Mouse (Mus musculus): ENCODE results near the gene Stag1. TPM values are rescaled to one million over a fixed set of nuclear protein-coding genes. Genes with fewer than 3 reads are reported as not detected.

Gene Stag1
- polyA plus RNA-seq, 1 experiment from 2014 or later: 70.3 TPM

- no peak overlapping the region for H3K4me3 ChIP-seq (ENCODE audit: low read depth, low read length)
- H3K27ac ChIP-seq (ENCODE audit: low read length): no peak overlapping the region
- ATAC-seq (ENCODE audit: insufficient number of reproducible peaks, insufficient read depth, low FRiP score, low read depth): no peak
- peaks cover 4% of the 10 kb centered on the region; the same call in 1 of the 2 replicates for H3K9me3 ChIP-seq (ENCODE audit: control insufficient read depth, low read depth, low read length)
- H3K4me1 ChIP-seq (ENCODE audit: control insufficient read depth, insufficient read depth, low read length): no peaks in the 10 kb centered on the region
- 86% methylated on average over 2 of the region's 2 CpGs for WGBS
- no peak overlapping the region for H3K9ac ChIP-seq (replicated peaks; ENCODE audit: low read depth, low read length)
- H3K36me3 ChIP-seq (ENCODE audit: control insufficient read depth, insufficient read depth, low read length): peaks cover 5% of the 10 kb centered on the region; the same call in 1 of the 2 replicates
- no peaks in the 10 kb centered on the region for H3K27me3 ChIP-seq (ENCODE audit: control insufficient read depth, insufficient read depth, low read length)
- no peak overlapping the region for H3K4me2 ChIP-seq (replicated peaks; ENCODE audit: low read depth, low read length)
Measured at GRCm38 (mm10) chr9:100992191-100992590, 394.6 kb downstream of the Stag1 start.

DNA sequence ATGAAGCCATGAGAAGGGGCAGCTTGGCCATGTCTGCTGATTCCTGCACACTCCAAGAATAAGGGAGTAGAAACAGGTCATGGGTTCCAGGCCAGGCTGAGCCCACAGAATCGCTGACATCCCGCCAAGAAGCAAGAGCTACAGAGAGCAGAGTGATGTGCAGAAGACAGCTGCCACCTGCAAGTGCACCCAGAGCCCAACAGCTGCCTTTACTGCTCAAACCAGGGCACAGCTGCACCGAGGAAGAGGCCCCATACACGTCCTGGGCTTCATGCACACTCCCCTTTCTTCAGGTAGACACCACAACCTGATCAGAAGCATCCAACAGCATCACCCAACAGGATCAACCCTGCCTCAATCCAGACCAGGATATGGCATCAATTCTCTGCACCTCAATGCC, 396.3 kb downstream of the Stag1 start:
- Histone ChIP-seq H3K4me3 (ENCODE audit: low read depth, low read length) (no peak overlapping the region), H3K4me2 (replicated peaks; ENCODE audit: low read depth, low read length) (no peak overlapping the region), H3K27me3 (ENCODE audit: control insufficient read depth, insufficient read depth, low read length) (no peaks in the 10 kb centered on the region), H3K4me1 (ENCODE audit: control insufficient read depth, insufficient read depth, low read length) (no peaks in the 10 kb centered on the region), H3K9me3 (ENCODE audit: control insufficient read depth, low read depth, low read length) (peaks cover 3% of the 10 kb centered on the region; the same call in 1 of the 2 replicates), H3K27ac (ENCODE audit: low read length) (no peak overlapping the region), H3K9ac (replicated peaks; ENCODE audit: low read depth, low read length) (no peak overlapping the region), H3K36me3 (ENCODE audit: control insufficient read depth, insufficient read depth, low read length) (peaks cover 9% of the 10 kb centered on the region; the same call in 1 of the 2 replicates)
- no peak for ATAC-seq (ENCODE audit: insufficient number of reproducible peaks, insufficient read depth, low FRiP score, low read depth)
- WGBS: 93% methylated on average over 4 of the region's 4 CpGs

GRCm38 (mm10) chr9:100997138-100997537, 399.5 kb downstream of the Stag1 start:
- H3K4me1 ChIP-seq (ENCODE audit: control insufficient read depth, insufficient read depth, low read length): no peaks in the 10 kb centered on the region
- no peak overlapping the region for H3K27ac ChIP-seq (ENCODE audit: low read length)
- H3K4me3 ChIP-seq (ENCODE audit: low read depth, low read length): no peak overlapping the region
- peaks cover 9% of the 10 kb centered on the region for H3K36me3 ChIP-seq (ENCODE audit: control insufficient read depth, insufficient read depth, low read length)
- no peak overlapping the region for H3K4me2 ChIP-seq (replicated peaks; ENCODE audit: low read depth, low read length)
- no peak for ATAC-seq (ENCODE audit: insufficient number of reproducible peaks, insufficient read depth, low FRiP score, low read depth)
- no peaks in the 10 kb centered on the region for H3K9me3 ChIP-seq (ENCODE audit: control insufficient read depth, low read depth, low read length)
- WGBS: 95% methylated on average over 2 of the region's 2 CpGs
- H3K9ac ChIP-seq (replicated peaks; ENCODE audit: low read depth, low read length): no peak overlapping the region
- H3K27me3 ChIP-seq (ENCODE audit: control insufficient read depth, insufficient read depth, low read length): no peaks in the 10 kb centered on the region

GRCm38 (mm10) chr9:101002053-101002452, 404.5 kb downstream of the Stag1 start:
- no peak overlapping the region for H3K4me3 ChIP-seq (ENCODE audit: low read depth, low read length)
- no peak overlapping the region for H3K9ac ChIP-seq (replicated peaks; ENCODE audit: low read depth, low read length)
- whole genome bisulfite sequencing: 94% methylated on average over 4 of the region's 4 CpGs
- no peaks in the 10 kb centered on the region for H3K27me3 ChIP-seq (ENCODE audit: control insufficient read depth, insufficient read depth, low read length)
- no peaks in the 10 kb centered on the region for H3K9me3 ChIP-seq (ENCODE audit: control insufficient read depth, low read depth, low read length)
- no peak overlapping the region for H3K4me2 ChIP-seq (replicated peaks; ENCODE audit: low read depth, low read length)
- peaks cover 3% of the 10 kb centered on the region; the same call in 1 of the 2 replicates for H3K36me3 ChIP-seq (ENCODE audit: control insufficient read depth, insufficient read depth, low read length)
- ATAC-seq (ENCODE audit: insufficient number of reproducible peaks, insufficient read depth, low FRiP score, low read depth): no peak
- no peak overlapping the region for H3K27ac ChIP-seq (ENCODE audit: low read length)
- H3K4me1 ChIP-seq (ENCODE audit: control insufficient read depth, insufficient read depth, low read length): peaks cover 7% of the 10 kb centered on the region; the same call in 1 of the 2 replicates

DNA sequence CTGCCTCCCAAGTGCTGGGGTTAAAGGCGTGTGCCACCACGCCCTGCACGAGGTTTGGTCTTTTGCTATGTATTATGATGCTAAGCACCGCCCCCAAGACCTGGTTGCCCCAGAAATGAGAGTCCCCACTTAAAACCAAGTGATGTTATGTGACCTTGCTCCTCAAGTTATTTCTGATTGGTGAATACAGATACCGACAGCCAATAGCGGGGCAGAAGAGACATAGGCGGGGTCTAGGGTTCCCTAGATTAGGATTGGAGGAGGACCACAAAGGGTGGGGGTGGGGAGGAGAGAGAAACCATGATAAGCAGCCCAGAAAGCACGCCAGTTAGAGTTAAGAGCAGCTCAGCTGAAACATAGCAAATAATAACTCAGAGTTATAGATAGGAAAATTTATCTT, 405.2 kb downstream of the Stag1 start:
- Histone ChIP-seq H3K4me3 (ENCODE audit: low read depth, low read length) (no peak overlapping the region), H3K27me3 (ENCODE audit: control insufficient read depth, insufficient read depth, low read length) (no peaks in the 10 kb centered on the region), H3K36me3 (ENCODE audit: control insufficient read depth, insufficient read depth, low read length) (peaks cover 3% of the 10 kb centered on the region; the same call in 1 of the 2 replicates), H3K9ac (replicated peaks; ENCODE audit: low read depth, low read length) (no peak overlapping the region), H3K27ac (ENCODE audit: low read length) (no peak overlapping the region), H3K9me3 (ENCODE audit: control insufficient read depth, low read depth, low read length) (no peaks in the 10 kb centered on the region), H3K4me1 (ENCODE audit: control insufficient read depth, insufficient read depth, low read length) (peaks cover 7% of the 10 kb centered on the region; the same call in 1 of the 2 replicates), H3K4me2 (replicated peaks; ENCODE audit: low read depth, low read length) (no peak overlapping the region)
- no peak for ATAC-seq (ENCODE audit: insufficient number of reproducible peaks, insufficient read depth, low FRiP score, low read depth)
- 91% methylated on average over 8 of the region's 8 CpGs for WGBS

DNA sequence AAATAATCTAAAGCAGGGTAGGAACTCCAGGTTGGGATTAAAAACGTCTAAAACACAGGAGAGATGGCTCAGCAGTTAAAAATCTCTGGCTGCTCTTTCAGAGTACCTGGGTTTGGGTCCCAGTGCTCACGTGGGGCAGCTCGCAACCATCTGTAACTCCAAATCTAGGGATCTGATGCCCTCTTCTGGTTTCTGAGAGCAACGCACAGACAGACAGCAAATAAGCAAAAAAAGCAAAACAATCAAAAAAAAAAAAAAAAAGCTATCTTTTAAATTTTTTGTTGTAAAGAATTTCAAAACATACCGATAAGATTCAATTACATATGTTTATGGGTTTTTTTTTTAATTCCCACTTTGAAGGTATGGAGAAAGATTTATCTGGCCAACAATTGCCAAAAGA, 405.7 kb downstream of the Stag1 start:
- Histone ChIP-seq H3K27me3 (ENCODE audit: control insufficient read depth, insufficient read depth, low read length) (no peaks in the 10 kb centered on the region), H3K4me2 (replicated peaks; ENCODE audit: low read depth, low read length) (no peak overlapping the region), H3K9me3 (ENCODE audit: control insufficient read depth, low read depth, low read length) (no peaks in the 10 kb centered on the region), H3K9ac (replicated peaks; ENCODE audit: low read depth, low read length) (no peak overlapping the region), H3K4me1 (ENCODE audit: control insufficient read depth, insufficient read depth, low read length) (peaks cover 7% of the 10 kb centered on the region; the same call in 1 of the 2 replicates), H3K4me3 (ENCODE audit: low read depth, low read length) (no peak overlapping the region), H3K27ac (ENCODE audit: low read length) (no peak overlapping the region), H3K36me3 (ENCODE audit: control insufficient read depth, insufficient read depth, low read length) (no peaks in the 10 kb centered on the region; the same call in 1 of the 2 replicates)
- WGBS: 89% methylated on average over 5 of the region's 5 CpGs
- ATAC-seq (ENCODE audit: insufficient number of reproducible peaks, insufficient read depth, low FRiP score, low read depth): no peak

DNA sequence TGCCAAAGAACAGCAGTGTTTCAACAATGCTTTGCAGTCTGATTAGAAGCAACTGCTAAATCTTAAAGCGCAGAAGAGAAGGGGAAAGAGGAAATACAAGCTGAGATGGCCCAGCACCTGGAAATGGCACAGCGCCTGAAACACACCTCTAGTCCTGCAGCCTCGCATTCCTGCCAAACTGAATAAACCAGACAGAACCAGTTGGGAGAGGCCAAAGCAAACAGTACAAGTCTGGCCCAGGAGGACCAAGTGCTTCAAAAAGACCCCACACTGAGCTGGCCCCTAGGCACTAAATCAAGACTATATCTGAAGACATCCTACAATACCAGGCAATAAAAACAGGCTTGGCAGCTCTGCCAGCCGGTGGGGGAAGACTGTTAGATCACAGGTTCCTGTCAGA, 408.3 kb downstream of the Stag1 start:
- Histone ChIP-seq H3K4me3 (ENCODE audit: low read depth, low read length) (no peak overlapping the region), H3K4me1 (ENCODE audit: control insufficient read depth, insufficient read depth, low read length) (peaks cover 7% of the 10 kb centered on the region; the same call in 1 of the 2 replicates), H3K27me3 (ENCODE audit: control insufficient read depth, insufficient read depth, low read length) (no peaks in the 10 kb centered on the region), H3K36me3 (ENCODE audit: control insufficient read depth, insufficient read depth, low read length) (no peaks in the 10 kb centered on the region), H3K4me2 (replicated peaks; ENCODE audit: low read depth, low read length) (no peak overlapping the region), H3K27ac (ENCODE audit: low read length) (no peak overlapping the region), H3K9me3 (ENCODE audit: control insufficient read depth, low read depth, low read length) (no peaks in the 10 kb centered on the region), H3K9ac (replicated peaks; ENCODE audit: low read depth, low read length) (no peak overlapping the region)
- WGBS: 40% methylated on average over 4 of the region's 4 CpGs
- no peak for ATAC-seq (ENCODE audit: insufficient number of reproducible peaks, insufficient read depth, low FRiP score, low read depth)

Other genes with a start within 250 kb of the Stag1 start
- 1.0 and 2.1 TPM in 2 replicates for gene Il20rb, start 111.0 kb upstream of the Stag1 start, polyA plus RNA-seq (2014; fragmentation: Nextera tagmentation; extraction: Ambion mirVana)
- 67.4 and 69.8 TPM in 2 replicates for gene Nck1, start 51.7 kb upstream of the Stag1 start, polyA plus RNA-seq (2014; fragmentation: Nextera tagmentation; extraction: Ambion mirVana)
- gene Slc35g2, start 26.7 kb upstream of the Stag1 start, polyA plus RNA-seq (2014; fragmentation: Nextera tagmentation; extraction: Ambion mirVana): 7.3 and 8.1 TPM in 2 replicates